In the genomic region with DNA sequence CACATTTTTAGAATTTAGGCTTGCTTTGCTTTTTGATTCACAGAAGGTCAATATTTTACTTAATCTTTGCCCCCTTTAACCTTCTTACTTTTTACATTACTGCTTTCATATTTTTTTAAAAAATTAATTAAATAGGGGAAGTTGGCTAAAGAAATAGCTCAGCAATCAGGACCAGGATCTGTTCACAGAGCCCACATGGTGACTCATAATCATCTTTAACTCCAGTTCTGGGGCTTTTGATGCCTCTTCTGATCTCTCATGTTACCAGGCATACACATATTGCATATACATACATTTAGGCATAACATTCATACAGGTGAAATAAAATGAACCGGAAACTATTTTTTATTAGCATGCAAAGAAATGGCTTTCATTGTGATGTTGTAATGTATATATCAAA, we compare ENCODE assay signal across 29 mouse cellular contexts.
"Had no signal": no experiment of that assay in that cellular context is flagged by ENCODE, and none has a peak within 500 bp of the region (broad histone marks: within the 10 kb centered on the region; RNA-seq: fewer than 3 reads in every experiment).

No protein-coding gene starts in this region.

- H3K27me3 ChIP-seq: heart, embryonic 12.5 days; heart, embryonic 15.5 days; hindbrain, embryonic 12.5 days; hindbrain, embryonic 13.5 days; hindbrain, embryonic 15.5 days; intestine, embryonic 15.5 days had no signal

- H3K4me3 ChIP-seq: heart, embryonic 12.5 days; heart, embryonic 13.5 days; heart, embryonic 15.5 days; hindbrain, embryonic 10.5 days; hindbrain, embryonic 12.5 days; hindbrain, embryonic 13.5 days; hindbrain, embryonic 15.5 days; intestine, embryonic 15.5 days; kidney, embryonic 15.5 days; layer of hippocampus, adult 2 months; left cerebral cortex, adult 2 months had no signal

- H3K9ac ChIP-seq: heart, embryonic 12.5 days; heart, embryonic 13.5 days; heart, embryonic 15.5 days; hindbrain, embryonic 12.5 days; hindbrain, embryonic 13.5 days; hindbrain, embryonic 14.5 days; hindbrain, embryonic 15.5 days; intestine, embryonic 15.5 days; kidney, embryonic 15.5 days had no signal

- H3K9me3 ChIP-seq: heart, embryonic 12.5 days; heart, embryonic 13.5 days; heart, embryonic 15.5 days; hindbrain, embryonic 10.5 days; hindbrain, embryonic 12.5 days; hindbrain, embryonic 13.5 days; hindbrain, embryonic 15.5 days; intestine, embryonic 15.5 days; kidney, embryonic 15.5 days had no signal

- DNase-seq: heart, postnatal 10 days; heart, postnatal 14 days; heart, postnatal 36 days; heart, postnatal 4 days; kidney, adult 18-20 months; kidney, adult 2 months; kidney, adult 8-10 months; kidney, adult 9 months; kidney, postnatal 10 days; kidney, postnatal 14 days; kidney, postnatal 25 days; kidney, postnatal 36 days; kidney, postnatal 4 days; layer of hippocampus, adult 9-11 months; layer of hippocampus, postnatal 36 days had no signal

- H3K4me1 ChIP-seq: heart, embryonic 12.5 days; heart, embryonic 13.5 days; heart, embryonic 15.5 days; hindbrain, embryonic 10.5 days; hindbrain, embryonic 12.5 days; hindbrain, embryonic 13.5 days; hindbrain, embryonic 15.5 days; intestine, embryonic 15.5 days; kidney, embryonic 15.5 days had no signal

- H3K36me3 ChIP-seq: heart, embryonic 12.5 days; heart, embryonic 13.5 days; heart, embryonic 15.5 days; hindbrain, embryonic 10.5 days; hindbrain, embryonic 12.5 days; hindbrain, embryonic 13.5 days; hindbrain, embryonic 15.5 days; intestine, embryonic 15.5 days; kidney, embryonic 15.5 days had no signal

- H3K27ac ChIP-seq: heart, embryonic 13.5 days; heart, embryonic 15.5 days; hindbrain, embryonic 10.5 days; hindbrain, embryonic 12.5 days; hindbrain, embryonic 13.5 days; hindbrain, embryonic 14.5 days; hindbrain, embryonic 15.5 days; hindbrain, postnatal 0 days; intestine, embryonic 15.5 days; kidney, embryonic 15.5 days; kidney, postnatal 0 days; layer of hippocampus, adult 2 months; left cerebral cortex, adult 2 months had no signal
